Mouse (Mus musculus) lung, adult 2 months (tissue): ENCODE measurements at regions not wholly inside any gene's neighbourhood (a gene's known extent, or its start where the extent isn't known, plus 50 kb on each side); places are given as distances from the start of the nearest gene placed in this dataset.

Experiments
- CTCF ChIP-seq: fragments of 200-500 bp; IDR thresholded peaks from 2 replicates; pipeline ENCODE4 v1.5.1; 2011; ENCODE audit warnings: mild to moderate bottlenecking, low read length, control low read depth; ENCODE audit not compliant: insufficient read depth
- POLR2A ChIP-seq: fragments of 200-500 bp; IDR thresholded peaks from 2 replicates; pipeline ENCODE4 v1.6.1; 2011; ENCODE audit warnings: low read depth, mild to moderate bottlenecking, control low read depth, low read length, borderline replicate concordance; ENCODE audit errors: extremely low read depth

DNA sequence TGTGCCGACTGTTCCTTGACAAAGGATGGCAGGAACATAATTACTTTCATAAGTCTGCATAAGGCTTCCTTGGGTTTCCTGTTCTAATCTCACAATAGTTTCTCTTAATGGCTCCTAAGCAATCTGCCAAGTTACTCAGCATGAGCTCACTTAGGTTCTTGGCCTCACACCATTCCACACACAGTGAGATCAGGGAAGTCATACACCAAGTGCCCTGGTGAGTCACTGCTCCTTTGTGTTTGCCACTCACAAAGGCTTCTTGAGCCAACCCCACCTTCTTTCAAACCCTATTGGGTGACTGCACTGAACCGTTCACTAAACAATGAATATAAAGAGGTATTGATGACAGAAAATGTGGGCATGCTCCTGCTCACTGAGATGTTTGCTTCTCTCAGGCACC, 214.9 kb upstream of the B3gat1 start:
- TF ChIP-seq CTCF: no peak
- TF ChIP-seq POLR2A: no peak
